Mouse (Mus musculus) layer of hippocampus, adult 9-10 months (tissue): ENCODE measurements around the gene Dnase2a.

Experiments used
- DNase-seq: peaks from one replicate; pipeline ENCODE4 v3.0.0; 2022; ENCODE audit warnings: low spot score

Gene Dnase2a

DNA sequence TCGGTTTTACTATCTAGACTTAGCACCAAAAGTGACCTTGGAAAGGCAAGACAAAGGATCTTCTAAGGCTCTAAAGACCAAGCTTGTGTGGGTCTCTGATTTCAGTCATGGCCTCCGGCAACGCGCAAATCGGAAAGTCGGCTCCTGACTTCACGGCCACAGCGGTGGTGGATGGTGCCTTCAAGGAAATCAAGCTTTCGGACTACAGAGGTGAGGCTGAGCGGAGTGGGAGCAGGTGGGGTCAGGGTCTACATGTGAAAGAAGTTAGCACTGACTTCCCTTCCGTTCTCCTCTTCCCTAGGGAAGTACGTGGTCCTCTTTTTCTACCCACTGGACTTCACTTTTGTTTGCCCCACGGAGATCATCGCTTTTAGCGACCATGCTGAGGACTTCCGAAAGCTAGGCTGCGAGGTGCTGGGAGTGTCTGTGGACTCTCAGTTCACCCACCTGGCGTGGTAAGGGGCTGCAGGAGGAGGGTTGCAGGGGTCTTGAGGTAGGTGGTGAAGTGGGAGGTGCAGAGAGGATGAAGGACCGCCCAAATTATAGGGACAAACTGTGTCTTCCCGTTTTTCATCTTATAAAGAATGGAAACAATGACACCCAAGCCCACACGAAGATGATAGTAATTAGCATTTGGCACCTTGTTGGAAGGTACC lies 61.9 kb downstream of the Dnase2a start:
- no peak for DNase-seq

DNA sequence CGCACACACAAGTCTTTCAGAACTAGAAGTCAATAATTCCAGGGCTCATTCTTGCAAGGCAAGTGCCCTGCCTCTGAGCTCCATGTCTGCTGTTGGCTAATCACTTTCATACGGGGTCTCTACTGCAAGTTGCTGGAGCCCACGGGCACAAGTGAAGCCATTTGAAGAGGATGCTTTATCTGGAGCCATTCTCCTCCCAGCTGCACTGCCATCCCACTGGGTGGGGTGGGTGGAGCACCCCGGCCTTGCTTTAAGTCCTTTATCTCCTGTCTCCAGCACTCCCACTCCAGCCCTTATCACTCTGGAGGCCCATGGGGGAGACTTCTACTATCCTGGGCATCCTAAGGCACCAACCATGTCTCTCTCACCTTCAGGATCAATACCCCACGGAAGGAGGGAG lies 62.6 kb downstream of the Dnase2a start:
- DNase-seq, result no peak
